Mouse (Mus musculus) thymus, postnatal 0 days (tissue): Measurements from ENCODE around the gene 2010315B03Rik. TPM values are rescaled to one million over a fixed set of nuclear protein-coding genes. Genes with fewer than 3 reads are reported as not detected.

Source experiments
- DNase-seq: peaks from one replicate; pipeline ENCODE4 v3.0.0-alpha.2; 2015; ENCODE audit warnings: low spot score
- polyA plus RNA-seq: library from polyadenylated mRNA; unstranded; fragments of >200 nt; fragmentation: Nextera tagmentation; extraction: Ambion mirVana; gene quantifications from 2 replicates; pipeline ENCODE4 v1.2.1, GENCODE M21; 2015

2010315B03Rik gene
- polyA plus RNA-seq = 10.9 and 14.5 TPM in 2 replicates

DNA sequence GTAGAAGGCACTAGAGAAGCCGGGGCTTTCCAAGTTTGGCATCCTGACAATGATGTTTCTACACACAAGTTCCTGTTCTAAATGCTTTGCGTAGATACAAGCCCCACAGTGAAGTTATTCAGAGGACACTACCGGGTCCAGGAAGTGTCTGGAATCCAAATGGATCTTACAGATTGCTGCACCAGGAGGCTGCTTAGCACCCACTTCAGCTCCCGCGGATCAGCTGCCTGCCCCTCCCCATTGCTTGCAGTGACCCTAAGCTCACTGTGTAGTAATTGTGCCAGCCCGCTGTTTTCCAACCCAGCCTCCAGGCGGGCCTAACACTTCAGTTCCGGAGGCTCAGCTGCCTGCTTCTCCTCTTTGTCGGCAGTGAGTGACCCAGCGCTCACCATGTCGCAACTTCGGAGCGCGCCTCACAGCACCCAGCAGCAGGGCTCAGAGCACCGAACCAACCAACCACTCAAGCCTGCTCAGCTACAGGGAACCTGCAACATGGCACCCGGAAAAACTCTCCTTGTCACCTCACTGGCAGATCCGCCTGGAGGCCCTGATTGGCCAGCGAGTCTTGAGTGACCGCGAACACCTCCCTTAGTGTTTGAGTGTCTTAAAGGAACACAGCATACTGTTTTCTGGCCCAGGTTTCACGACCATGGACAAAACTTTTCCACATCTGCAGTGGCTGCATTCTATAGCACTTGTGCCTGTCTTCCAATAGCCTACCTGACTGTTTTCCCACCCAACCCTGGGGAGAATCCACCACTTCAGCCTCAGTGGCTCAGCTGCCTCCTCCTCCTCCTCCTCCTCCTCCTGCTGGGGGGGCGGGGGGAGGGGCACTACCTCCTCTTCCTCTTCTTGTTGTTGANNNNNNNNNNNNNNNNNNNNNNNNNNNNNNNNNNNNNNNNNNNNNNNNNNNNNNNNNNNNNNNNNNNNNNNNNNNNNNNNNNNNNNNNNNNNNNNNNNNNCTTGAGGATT lies at the start of gene 2010315B03Rik:
Gene 2010315B03Rik (minus strand): TSS at position 526 of the 972 bp plus-strand sequence.
- peak; percentile 92 for DNase-seq

- DNase-seq = no peak
Observed at GRCm38 (mm10) chr9:124311502-124311901, 994 bp downstream of the 2010315B03Rik start.

DNA sequence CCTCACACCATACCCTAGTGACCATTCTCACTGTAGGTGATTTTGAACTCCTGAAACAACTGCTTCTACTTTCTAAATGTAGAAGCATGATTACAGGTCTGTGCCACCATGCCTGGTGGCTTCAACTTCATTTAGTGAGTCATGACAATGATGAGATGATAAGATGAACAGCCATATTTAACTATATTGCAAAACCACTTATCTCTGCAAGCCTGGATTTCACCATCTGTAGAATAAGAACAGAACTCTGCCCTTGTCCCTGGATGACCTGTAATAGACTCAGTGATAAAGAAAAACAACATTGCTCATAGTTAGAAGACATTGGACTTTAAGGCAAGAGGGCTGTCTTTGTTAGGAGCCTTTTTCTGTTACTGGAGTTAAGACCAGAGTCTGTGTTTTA lies 24.2 kb downstream of the 2010315B03Rik start:
- no peak for DNase-seq

DNA sequence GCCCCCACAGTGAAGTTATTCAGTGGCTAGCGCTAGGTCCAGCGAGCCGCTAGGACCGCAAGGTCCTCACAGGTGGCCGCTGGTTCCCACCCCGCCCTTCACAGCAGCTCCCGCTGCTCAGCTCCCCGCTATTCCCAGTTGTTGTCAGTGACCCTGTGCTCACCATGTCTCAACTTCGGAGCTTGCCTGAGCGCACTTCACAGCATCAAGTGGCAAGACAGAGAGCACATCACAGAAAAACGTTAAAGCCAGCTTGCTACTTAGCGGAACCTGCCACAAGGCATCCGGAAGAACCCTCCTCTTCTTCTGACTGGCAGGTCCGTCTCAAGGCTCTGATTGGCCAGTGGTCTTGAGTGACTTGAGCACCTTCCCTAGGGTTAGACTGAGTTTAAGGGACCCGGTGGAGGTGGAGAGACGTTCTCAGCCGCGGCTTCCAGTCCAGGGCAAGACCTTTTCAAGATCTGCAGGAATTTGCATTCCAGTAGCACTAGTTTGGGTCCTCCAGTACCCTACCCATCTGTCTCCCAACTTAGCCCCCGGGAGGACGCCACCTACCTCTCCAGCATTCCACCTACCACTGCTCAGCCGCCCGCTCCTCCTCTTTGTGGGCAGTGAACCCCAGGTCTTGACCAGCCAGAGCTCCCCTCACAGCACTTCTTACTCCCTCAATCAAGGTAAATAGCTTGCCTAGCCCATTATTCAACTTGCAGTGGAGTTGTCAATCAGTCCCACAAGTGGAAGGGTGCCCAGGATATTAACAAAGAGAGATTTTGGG lies 30.4 kb downstream of the 2010315B03Rik start:
- peak; percentile 92 for DNase-seq

- peak; percentile 20 for DNase-seq
Observed at GRCm38 (mm10) chr9:124281448-124281791, 31.1 kb downstream of the 2010315B03Rik start.

DNA sequence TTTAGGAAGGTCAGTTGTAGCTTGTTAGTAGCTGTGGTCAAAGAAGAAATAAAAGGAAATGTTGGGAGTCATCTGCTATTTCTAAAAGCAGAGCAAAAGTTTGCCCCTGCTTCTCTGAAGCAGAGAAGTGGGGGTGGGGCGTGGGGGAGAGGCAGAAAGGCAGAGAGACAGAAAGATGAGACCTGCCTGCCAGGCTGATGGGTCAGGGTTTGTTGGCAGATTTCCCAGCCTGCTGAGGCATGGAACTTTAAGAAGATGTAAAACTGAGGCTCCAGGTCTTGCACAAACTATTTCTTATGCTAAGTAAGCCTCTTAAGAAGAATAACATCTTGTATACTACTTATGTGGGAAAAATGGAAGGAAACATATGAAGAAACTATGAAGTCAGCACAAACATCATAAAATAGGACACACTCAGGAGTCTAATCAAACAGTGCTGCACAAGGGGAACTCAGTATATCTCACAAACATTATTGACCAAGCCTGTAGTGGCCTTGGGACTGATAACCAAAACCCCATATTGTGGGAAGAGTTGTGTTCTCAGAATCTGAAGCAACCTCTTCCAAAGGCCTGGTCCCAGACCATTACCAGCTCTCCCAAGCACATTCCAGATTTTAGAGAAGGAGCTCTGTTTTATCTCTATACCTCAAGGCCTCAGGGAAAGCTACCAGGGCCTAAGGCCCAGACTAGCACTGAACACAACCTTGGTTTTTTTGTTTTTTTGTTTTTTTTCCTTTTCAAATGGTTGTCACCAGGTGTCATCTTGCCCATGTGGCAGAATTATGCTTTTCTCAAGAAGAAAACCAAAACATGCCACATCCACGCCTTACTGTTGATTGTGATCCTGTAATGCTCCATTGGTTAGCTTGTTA lies 31.7 kb downstream of the 2010315B03Rik start:
- no peak for DNase-seq

DNA sequence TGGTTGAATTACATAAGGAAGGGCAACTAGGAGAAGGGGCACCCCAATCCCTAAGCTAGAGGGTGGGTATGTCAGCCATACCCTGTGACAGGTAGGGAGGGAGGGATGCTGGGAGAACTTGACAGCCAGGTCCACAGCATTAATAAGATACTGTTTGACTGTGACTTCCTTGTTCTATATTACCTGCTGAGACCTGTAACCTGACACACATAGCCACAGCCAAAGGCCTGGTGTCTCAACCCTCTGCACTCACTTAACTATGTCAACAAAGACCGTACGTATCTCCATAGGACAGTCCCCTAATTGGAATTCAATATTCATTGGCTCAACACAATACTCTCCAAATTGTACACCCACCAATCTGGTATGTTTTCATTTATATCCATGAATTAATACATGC lies 33.2 kb downstream of the 2010315B03Rik start:
- DNase-seq = no peak

DNA sequence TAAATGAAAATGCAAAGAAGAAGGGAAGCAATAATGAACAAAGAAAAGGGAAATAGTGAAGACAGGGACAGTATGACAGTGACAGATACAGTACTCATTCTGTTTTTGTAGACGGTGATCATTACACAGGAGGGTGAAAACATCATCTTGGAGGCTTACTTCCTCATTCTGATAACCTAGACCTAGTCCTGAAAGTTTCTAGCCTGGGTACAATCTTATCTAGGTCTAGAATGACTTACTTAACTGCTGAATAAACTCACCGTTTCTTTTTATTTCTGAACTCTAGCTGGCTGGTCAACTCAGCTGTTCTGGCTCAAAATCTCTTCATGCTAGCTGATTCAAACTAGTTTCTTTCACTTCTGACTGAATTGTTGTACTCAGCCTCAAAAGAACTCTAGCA lies 37.4 kb downstream of the 2010315B03Rik start:
- no peak for DNase-seq

DNA sequence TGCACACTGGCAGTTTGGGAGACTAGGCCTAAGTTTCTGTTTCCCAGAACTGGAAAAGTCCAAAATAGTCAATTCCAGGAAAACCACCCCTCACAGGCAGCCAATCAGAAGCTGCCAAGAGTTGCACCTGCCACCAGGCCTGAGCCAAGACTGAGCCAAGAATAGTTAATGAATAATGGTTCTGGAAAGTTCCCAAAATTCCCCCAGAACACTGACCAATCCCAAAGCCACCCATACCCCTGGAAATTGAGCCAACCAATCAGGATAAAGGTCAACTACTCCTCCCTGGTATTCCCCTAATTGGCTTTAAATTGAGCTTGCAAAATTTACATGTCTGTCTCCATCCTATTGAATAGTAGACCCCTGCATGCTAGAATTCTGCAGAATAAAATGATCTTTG lies 39.3 kb downstream of the 2010315B03Rik start:
- no peak for DNase-seq

- DNase-seq = no peak
Observed at GRCm38 (mm10) chr9:124267929-124268328, 44.6 kb downstream of the 2010315B03Rik start.

DNA sequence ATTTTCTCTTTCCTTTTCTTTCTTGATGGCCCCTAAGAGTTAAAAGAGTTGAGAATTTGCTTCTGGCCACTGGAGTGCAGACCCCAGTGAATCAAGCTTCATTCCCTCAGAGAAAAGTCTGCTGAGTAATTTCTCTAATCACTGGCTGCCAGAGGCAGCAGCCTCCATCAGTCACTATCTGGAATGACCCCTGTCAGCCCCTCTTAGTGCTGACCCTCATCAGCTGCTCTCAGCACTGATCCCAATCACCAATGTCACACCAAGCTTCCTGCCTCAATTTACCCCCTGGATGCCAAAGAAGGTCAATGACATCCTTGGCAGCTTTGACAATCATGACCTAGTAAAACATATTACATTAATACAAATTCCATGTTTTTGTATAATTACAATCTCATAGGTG lies 45.0 kb downstream of the 2010315B03Rik start:
- no peak for DNase-seq

- DNase-seq = no peak
Observed at GRCm38 (mm10) chr9:124262987-124263717, 49.3 kb downstream of the 2010315B03Rik start.

DNA sequence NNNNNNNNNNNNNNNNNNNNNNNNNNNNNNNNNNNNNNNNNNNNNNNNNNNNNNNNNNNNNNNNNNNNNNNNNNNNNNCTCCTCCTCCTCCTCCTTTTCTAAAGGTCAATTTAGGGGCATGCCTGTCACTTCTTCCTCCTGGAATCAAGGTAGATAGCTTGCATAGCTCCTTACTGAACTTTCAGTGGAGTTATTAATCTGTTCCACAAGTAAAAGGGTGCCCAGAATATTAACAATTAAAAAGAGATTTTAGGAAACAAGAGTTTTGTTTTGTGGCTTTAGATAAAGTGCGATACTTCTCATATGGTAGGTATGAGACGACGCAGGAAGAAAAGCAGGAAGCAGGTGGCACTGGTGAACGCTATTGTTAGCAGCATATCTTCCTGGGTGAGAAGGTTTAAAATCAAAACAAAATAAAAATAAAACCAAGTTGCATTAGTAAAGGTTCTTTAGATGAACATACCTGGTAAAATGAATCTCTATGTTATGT lies 54.4 kb downstream of the 2010315B03Rik start:
- peak; percentile 23 for DNase-seq

GRCm38 (mm10) chr9:124257200-124258066 lies 55.1 kb downstream of the 2010315B03Rik start:
- DNase-seq = peak; percentile 73

GRCm38 (mm10) chr9:124256271-124257199 lies 56.0 kb downstream of the 2010315B03Rik start:
- peak; percentile 34 for DNase-seq

GRCm38 (mm10) chr9:124251438-124251837 lies 61.1 kb downstream of the 2010315B03Rik start:
- DNase-seq = no peak
